Mouse (Mus musculus): ENCODE data around the gene Vmn1r75. TPM values are rescaled to one million over a fixed set of nuclear protein-coding genes. Genes with fewer than 3 reads are reported as not detected.

The Vmn1r75 gene
- polyA plus RNA-seq (2017; shearing (Covaris generic)): under 1 TPM in 1 of 2 experiments, not detected in 1; 0.56 TPM

GRCm38 (mm10) chr7:11874330-11874729 lies at the start of gene Vmn1r75:
TSS of gene Vmn1r75 (plus strand) at chr7:11874630.

GRCm38 (mm10) chr7:11833680-11834079 lies 40.8 kb upstream of the Vmn1r75 start, which contains the start of gene Vmn1r74:
TSS of gene Vmn1r74 (plus strand) at chr7:11833980.

Other genes starting within 250 kb of the Vmn1r75 start
- gene Vmn1r72, start 194.5 kb upstream of the Vmn1r75 start, polyA plus RNA-seq (2017; shearing (Covaris generic)): under 1 TPM; 0.04 to 0.07 TPM
- gene Vmn1r73, start 144.4 kb upstream of the Vmn1r75 start, polyA plus RNA-seq (2017; shearing (Covaris generic)): under 1 TPM; 0.08 to 0.12 TPM
- under 1 TPM in 1 of 2 experiments, not detected in 1; 0.94 TPM for gene Vmn1r74, start 40.6 kb upstream of the Vmn1r75 start, polyA plus RNA-seq (2017; shearing (Covaris generic))
- gene Vmn1r76, start 63.6 kb downstream of the Vmn1r75 start, polyA plus RNA-seq (2017; shearing (Covaris generic)): under 1 TPM; 0.06 to 0.49 TPM
- 1 to 10 TPM in 1 of 2 experiments, not detected in 1; 1.2 TPM for gene Vmn1r77, start 162.1 kb downstream of the Vmn1r75 start, polyA plus RNA-seq (2017; shearing (Covaris generic))